Mouse (Mus musculus): ENCODE results near the gene Lce1f.

Gene Lce1f

DNA sequence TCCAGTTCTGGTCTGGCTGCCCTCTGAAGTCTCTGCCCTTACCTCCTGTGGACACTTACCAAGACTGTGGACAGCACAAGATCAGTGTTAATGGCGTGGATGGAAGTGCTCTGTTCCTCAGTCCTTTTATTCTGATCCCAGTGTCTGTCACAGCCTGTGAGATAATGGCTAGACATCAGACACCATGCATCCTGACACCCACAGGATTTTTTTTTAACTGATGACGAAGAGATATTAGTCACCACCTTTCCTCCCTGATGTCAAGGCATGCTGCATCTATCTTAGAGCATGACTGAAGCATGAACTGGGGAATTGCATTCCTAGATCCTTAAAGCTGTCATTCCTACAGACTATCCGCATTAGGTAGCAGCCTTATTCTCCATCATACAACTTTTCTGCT, at the start of gene Lce1f:
Gene Lce1f, minus strand, starts transcription at position 101 of the 400 bp plus-strand sequence.
- Histone ChIP-seq H3K4me3 (replicated peaks; ENCODE audit: low read length) (no peak within 1 kb of the TSS), H3K36me3 (ENCODE audit: insufficient read depth, low read length) (no peaks in the 10 kb centered on the region), H3K27me3 (ENCODE audit: insufficient read depth, low read length) (no peaks in the 10 kb centered on the region), H3K4me1 (replicated peaks; ENCODE audit: low read depth, low read length) (no peaks in the 10 kb centered on the region), H3K9me3 (ENCODE audit: low read length) (no peaks in the 10 kb centered on the region)
- TF ChIP-seq POU5F1 (IDR thresholded peaks at IDR 0.05; ENCODE audit: borderline replicate concordance, low read length) (no peak), CTCF (conservative IDR thresholded peaks at IDR 0.05; ENCODE audit: low read length) (no peak), NANOG (IDR thresholded peaks at IDR 0.05; ENCODE audit: borderline replicate concordance, low read length) (no peak)

DNA sequence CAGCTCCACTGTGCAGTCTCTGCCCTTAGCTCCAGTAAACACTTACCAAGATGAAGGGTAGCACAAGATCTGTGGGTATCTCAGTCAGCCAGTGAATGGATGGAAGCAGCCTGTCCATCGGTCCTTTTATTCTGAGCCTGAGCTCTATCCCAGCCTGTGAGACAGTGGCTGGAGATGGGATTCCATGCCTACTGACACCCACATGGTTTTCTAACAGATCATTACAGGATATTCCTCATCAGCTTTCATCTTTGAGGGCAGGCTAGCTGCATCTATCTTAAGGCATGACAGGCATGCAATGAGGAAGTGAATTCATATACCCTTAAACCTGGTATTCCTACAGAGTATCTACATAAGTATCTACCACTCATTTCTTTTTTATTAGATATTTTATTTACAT, 44.8 kb upstream of the Lce1f start, which contains the start of gene Lce1h:
Gene Lce1h, minus strand, starts transcription at position 101 of the 400 bp plus-strand sequence.
- H3K27me3 ChIP-seq (ENCODE audit: insufficient read depth, low read length): no peaks in the 10 kb centered on the region
- no peak for TF ChIP-seq NANOG (IDR thresholded peaks at IDR 0.05; ENCODE audit: borderline replicate concordance, low read length)
- no peak for TF ChIP-seq CTCF (conservative IDR thresholded peaks at IDR 0.05; ENCODE audit: low read length)
- TF ChIP-seq POU5F1 (IDR thresholded peaks at IDR 0.05; ENCODE audit: borderline replicate concordance, low read length): no peak
- no peaks in the 10 kb centered on the region for H3K4me1 ChIP-seq (replicated peaks; ENCODE audit: low read depth, low read length)
- no peak within 1 kb of the TSS for H3K4me3 ChIP-seq (replicated peaks; ENCODE audit: low read length)
- H3K9me3 ChIP-seq (ENCODE audit: low read length): no peaks in the 10 kb centered on the region
- H3K36me3 ChIP-seq (ENCODE audit: insufficient read depth, low read length): no peaks in the 10 kb centered on the region

DNA sequence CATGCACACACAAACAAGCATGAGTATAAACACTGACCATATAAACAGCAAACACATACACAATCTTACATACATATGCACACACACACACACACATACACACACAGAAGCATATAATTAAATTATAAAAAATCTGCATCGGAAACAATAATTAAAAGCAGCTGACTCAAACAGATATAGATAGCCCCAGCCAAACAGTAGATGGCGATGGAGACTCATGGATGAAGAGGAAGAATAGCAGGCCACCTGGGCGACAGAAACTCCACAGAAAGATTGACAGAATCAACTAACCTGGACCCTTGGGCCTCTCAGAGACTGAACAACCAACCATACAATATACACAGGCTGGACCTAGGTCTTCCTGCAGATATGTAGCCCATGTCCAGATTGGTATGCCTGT, 33.0 kb upstream of the Lce1f start:
- Histone ChIP-seq H3K4me3 (replicated peaks; ENCODE audit: low read length) (no peak overlapping the region), H3K4me1 (replicated peaks; ENCODE audit: low read depth, low read length) (no peaks in the 10 kb centered on the region), H3K9me3 (ENCODE audit: low read length) (no peaks in the 10 kb centered on the region), H3K27me3 (ENCODE audit: insufficient read depth, low read length) (no peaks in the 10 kb centered on the region), H3K36me3 (ENCODE audit: insufficient read depth, low read length) (no peaks in the 10 kb centered on the region)
- TF ChIP-seq CTCF (conservative IDR thresholded peaks at IDR 0.05; ENCODE audit: low read length) (peak; percentile 38), POU5F1 (IDR thresholded peaks at IDR 0.05; ENCODE audit: borderline replicate concordance, low read length) (no peak), NANOG (IDR thresholded peaks at IDR 0.05; ENCODE audit: borderline replicate concordance, low read length) (no peak)

DNA sequence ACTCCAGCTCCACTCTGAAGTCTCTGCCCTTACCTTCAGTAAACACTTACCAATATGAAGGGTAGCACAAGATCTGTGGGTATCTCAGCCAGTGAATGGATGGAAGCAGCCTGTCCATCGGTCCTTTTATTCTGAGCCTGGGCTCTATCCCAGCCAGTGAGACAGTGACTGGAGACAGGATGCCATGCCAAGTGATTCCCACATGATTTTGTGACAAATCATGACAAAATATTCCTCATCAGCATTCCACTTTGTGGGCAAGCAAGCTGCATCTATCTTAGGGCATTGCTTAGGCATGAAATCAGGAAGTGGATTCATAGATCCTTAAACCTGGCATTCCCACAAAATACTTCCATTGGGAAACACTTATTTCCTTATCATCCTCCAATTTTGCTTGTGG, 32.1 kb upstream of the Lce1f start, which contains the start of gene Lce1g:
Gene Lce1g, minus strand, starts transcription at position 101 of the 400 bp plus-strand sequence.
- Histone ChIP-seq H3K4me3 (replicated peaks; ENCODE audit: low read length) (no peak within 1 kb of the TSS), H3K9me3 (ENCODE audit: low read length) (no peaks in the 10 kb centered on the region), H3K4me1 (replicated peaks; ENCODE audit: low read depth, low read length) (no peaks in the 10 kb centered on the region), H3K27me3 (ENCODE audit: insufficient read depth, low read length) (no peaks in the 10 kb centered on the region), H3K36me3 (ENCODE audit: insufficient read depth, low read length) (no peaks in the 10 kb centered on the region)
- no peak for TF ChIP-seq NANOG (IDR thresholded peaks at IDR 0.05; ENCODE audit: borderline replicate concordance, low read length)
- TF ChIP-seq CTCF (conservative IDR thresholded peaks at IDR 0.05; ENCODE audit: low read length): no peak
- TF ChIP-seq POU5F1 (IDR thresholded peaks at IDR 0.05; ENCODE audit: borderline replicate concordance, low read length): no peak

DNA sequence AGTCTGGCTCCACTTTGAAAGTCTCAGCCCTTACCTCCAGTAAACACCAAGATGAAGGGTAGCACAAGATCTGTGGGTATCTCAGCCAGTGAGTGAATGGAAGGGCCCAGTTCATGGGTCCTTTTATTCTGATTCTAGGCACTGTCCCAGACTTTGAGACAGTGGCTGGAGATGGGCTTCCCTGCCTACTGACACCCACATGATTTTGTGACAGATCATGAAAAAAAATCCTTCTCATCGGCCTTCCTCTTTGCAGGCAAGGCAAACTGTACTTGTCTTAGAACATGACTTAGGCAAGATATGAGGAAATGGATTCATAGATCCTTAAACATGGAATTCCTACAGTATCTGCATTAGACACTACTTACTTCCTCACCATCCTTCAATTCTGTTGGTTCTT, 18.8 kb upstream of the Lce1f start, which contains the start of gene Gm38119:
Gene Gm38119, minus strand, starts transcription at position 101 of the 400 bp plus-strand sequence.
- Histone ChIP-seq H3K9me3 (ENCODE audit: low read length) (no peaks in the 10 kb centered on the region), H3K36me3 (ENCODE audit: insufficient read depth, low read length) (no peaks in the 10 kb centered on the region), H3K4me1 (replicated peaks; ENCODE audit: low read depth, low read length) (no peaks in the 10 kb centered on the region), H3K4me3 (replicated peaks; ENCODE audit: low read length) (no peak within 1 kb of the TSS), H3K27me3 (ENCODE audit: insufficient read depth, low read length) (no peaks in the 10 kb centered on the region)
- TF ChIP-seq CTCF (conservative IDR thresholded peaks at IDR 0.05; ENCODE audit: low read length) (no peak), NANOG (IDR thresholded peaks at IDR 0.05; ENCODE audit: borderline replicate concordance, low read length) (no peak), POU5F1 (IDR thresholded peaks at IDR 0.05; ENCODE audit: borderline replicate concordance, low read length) (no peak)

DNA sequence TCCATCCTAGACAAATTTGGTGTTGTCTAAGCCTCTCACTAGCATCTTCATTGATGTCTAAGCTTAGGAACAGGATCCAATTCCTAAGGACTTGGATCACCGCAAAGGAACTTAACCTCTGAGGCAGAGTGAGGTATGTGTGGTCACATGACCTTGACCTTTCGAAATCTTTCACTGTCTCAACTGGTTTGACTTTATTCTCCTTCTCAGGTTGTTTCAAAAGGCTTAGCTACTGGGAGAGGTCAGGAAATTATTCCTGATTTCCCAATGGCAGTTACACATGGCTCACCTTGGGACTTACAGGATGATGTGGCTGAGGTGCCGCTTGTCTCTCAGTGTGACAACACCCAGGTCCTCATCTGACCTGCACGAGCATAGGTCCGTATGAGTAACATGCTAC, 2.5 kb upstream of the Lce1f start:
- TF ChIP-seq NANOG (IDR thresholded peaks at IDR 0.05; ENCODE audit: borderline replicate concordance, low read length) (no peak), POU5F1 (IDR thresholded peaks at IDR 0.05; ENCODE audit: borderline replicate concordance, low read length) (no peak), CTCF (conservative IDR thresholded peaks at IDR 0.05; ENCODE audit: low read length) (no peak)
- H3K4me3 ChIP-seq (replicated peaks; ENCODE audit: low read length): no peak overlapping the region
- H3K9me3 ChIP-seq (ENCODE audit: low read length): no peaks in the 10 kb centered on the region
- H3K4me1 ChIP-seq (replicated peaks; ENCODE audit: low read depth, low read length): no peaks in the 10 kb centered on the region
- H3K36me3 ChIP-seq (ENCODE audit: insufficient read depth, low read length): no peaks in the 10 kb centered on the region
- no peaks in the 10 kb centered on the region for H3K27me3 ChIP-seq (ENCODE audit: insufficient read depth, low read length)

DNA sequence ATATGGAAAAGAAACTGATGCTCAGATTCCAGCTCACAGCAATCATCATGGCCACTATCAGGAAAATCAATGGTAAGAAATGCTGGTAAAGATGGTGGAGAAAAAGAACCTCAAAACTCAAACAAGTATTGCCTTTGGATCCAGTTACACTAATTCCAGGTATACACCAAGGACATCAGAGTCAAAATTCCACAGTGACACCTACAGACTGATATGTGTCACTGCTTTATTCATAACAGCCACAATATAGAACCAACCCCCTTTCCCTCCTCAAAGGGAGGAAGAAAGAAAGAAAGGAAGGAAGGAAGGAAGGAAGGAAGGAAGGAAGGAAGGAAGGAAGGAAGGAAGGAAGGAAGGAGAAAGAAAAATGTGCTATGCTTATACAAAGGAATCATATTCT, 5.0 kb downstream of the Lce1f start:
- peak; percentile 22; the same call in 1 of the 2 replicates for TF ChIP-seq CTCF (conservative IDR thresholded peaks at IDR 0.05; ENCODE audit: low read length)
- no peak for TF ChIP-seq NANOG (IDR thresholded peaks at IDR 0.05; ENCODE audit: borderline replicate concordance, low read length)
- Histone ChIP-seq H3K4me1 (replicated peaks; ENCODE audit: low read depth, low read length) (no peaks in the 10 kb centered on the region), H3K9me3 (ENCODE audit: low read length) (no peaks in the 10 kb centered on the region), H3K27me3 (ENCODE audit: insufficient read depth, low read length) (no peaks in the 10 kb centered on the region), H3K36me3 (ENCODE audit: insufficient read depth, low read length) (no peaks in the 10 kb centered on the region), H3K4me3 (replicated peaks; ENCODE audit: low read length) (no peak overlapping the region)

DNA sequence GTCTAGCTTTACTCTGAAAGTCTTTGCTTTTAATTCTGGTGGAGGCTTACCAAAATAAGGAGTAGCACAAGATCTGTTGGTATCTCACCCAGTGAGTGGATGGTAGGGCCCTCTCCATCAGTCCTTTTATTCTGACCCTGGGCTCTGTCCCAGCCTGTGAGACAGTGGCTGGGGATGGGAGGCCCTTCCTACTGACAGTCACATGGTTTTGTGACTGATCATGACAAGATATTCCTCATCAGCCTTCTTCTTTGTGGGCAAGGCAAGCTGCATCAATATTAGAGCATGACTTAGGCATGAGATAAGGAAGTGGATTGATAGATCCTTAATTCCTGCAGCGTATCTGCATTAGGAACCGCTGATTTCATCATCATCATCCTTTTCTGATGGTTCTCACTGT, 11.2 kb downstream of the Lce1f start, which contains the start of gene Lce1e:
Gene Lce1e, minus strand, starts transcription at position 101 of the 400 bp plus-strand sequence.
- Histone ChIP-seq H3K36me3 (ENCODE audit: insufficient read depth, low read length) (no peaks in the 10 kb centered on the region), H3K27me3 (ENCODE audit: insufficient read depth, low read length) (no peaks in the 10 kb centered on the region), H3K4me3 (replicated peaks; ENCODE audit: low read length) (no peak within 1 kb of the TSS), H3K4me1 (replicated peaks; ENCODE audit: low read depth, low read length) (no peaks in the 10 kb centered on the region), H3K9me3 (ENCODE audit: low read length) (peaks cover 5% of the 10 kb centered on the region; the same call in 1 of the 2 replicates)
- TF ChIP-seq POU5F1 (IDR thresholded peaks at IDR 0.05; ENCODE audit: borderline replicate concordance, low read length): no peak
- TF ChIP-seq CTCF (conservative IDR thresholded peaks at IDR 0.05; ENCODE audit: low read length): no peak
- no peak for TF ChIP-seq NANOG (IDR thresholded peaks at IDR 0.05; ENCODE audit: borderline replicate concordance, low read length)

DNA sequence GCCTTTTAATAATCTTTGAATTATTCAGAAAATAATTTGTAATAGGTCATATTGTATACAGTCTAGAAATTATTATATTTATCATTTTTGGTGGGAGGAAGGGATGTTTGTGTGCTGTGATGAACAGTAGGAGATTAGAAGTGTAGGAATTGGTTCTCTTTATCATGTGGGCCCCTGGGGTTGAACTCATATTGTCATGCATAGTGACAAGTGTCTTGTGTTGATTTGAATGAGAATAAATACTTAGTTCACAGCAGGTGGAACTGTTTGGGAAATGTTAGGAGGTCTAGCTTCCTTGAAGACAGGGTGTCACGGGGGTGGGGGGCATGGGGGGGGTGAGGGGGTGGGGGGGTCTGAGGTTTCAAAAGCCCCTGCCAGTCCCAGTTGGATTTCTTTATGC, 25.5 kb downstream of the Lce1f start:
- H3K9me3 ChIP-seq (ENCODE audit: low read length): no peaks in the 10 kb centered on the region
- no peak overlapping the region for H3K4me3 ChIP-seq (replicated peaks; ENCODE audit: low read length)
- TF ChIP-seq CTCF (conservative IDR thresholded peaks at IDR 0.05; ENCODE audit: low read length) (no peak), NANOG (IDR thresholded peaks at IDR 0.05; ENCODE audit: borderline replicate concordance, low read length) (peak; percentile 56; the same call in 1 of the 2 replicates), POU5F1 (IDR thresholded peaks at IDR 0.05; ENCODE audit: borderline replicate concordance, low read length) (peak; percentile 88)
- no peaks in the 10 kb centered on the region for H3K36me3 ChIP-seq (ENCODE audit: insufficient read depth, low read length)
- no peaks in the 10 kb centered on the region for H3K27me3 ChIP-seq (ENCODE audit: insufficient read depth, low read length)
- peaks cover 6% of the 10 kb centered on the region; the same call in 1 of the 2 replicates for H3K4me1 ChIP-seq (replicated peaks; ENCODE audit: low read depth, low read length)
